Mouse (Mus musculus): Measurements from ENCODE around the gene Rab11fip3. TPM values are rescaled to one million over a fixed set of nuclear protein-coding genes. Genes with fewer than 3 reads are reported as not detected.

The Rab11fip3 gene
- polyA plus RNA-seq, 1 experiment from 2014 or later = 18.3 TPM

DNA sequence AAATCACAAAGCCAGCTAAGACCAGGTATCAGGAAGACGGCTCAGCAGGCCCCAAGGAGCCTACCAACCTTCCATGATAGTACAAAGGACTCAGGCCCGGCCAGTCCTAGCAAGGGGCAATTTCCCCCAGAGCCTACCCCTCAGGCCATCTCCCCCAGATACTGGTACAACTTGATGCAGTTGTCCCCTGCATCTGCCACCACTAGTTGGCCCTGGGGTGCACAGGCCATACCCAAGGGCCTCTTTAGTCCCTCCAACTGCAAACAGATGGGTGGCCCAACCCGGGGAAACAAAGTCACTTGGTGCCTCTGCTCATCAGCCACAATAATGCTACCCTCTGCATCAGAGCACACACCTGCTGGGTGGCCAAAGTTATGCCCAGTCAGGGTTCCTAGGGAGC, 126.1 kb downstream of the Rab11fip3 start:
- 92% methylated on average over 3 of the region's 3 CpGs for WGBS

DNA sequence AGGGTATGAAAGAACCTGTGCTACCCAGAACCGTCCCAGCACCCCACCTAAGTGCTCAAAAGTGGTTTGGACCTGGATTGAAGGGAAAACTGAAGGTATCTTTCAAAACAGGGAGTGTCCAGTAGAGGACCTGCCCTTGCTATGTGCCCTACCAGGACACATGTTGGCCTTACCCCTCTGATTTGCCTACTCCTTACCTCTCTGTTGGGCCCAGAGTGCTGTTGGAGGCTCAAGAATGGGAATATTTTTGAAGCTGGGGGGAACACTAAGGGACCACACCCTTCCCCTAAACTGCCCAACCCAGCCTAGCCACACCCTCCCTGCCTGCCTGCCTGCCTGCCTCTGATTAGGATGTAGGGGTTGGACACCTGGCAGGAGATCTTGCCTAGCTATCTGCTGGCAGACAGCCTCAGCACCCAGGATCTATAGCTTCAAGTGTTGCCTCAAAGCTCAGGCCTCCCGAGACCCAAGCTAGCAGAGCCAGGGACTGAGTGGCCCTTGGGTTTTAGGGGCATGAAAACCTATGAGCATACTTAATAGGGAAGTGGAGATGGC, 126.7 kb downstream of the Rab11fip3 start:
- no peaks in the 10 kb centered on the region for H3K27me3 ChIP-seq
- no peak overlapping the region for H3K9ac ChIP-seq
- H3K27ac ChIP-seq (replicated peaks) = peak overlapping the region; percentile 88; the same call in 1 of the 2 replicates
- H3K36me3 ChIP-seq = no peaks in the 10 kb centered on the region
- 77% methylated on average over 2 of the region's 2 CpGs for WGBS
- H3K4me2 ChIP-seq (replicated peaks) = peak overlapping the region; percentile 62
- ATAC-seq (ENCODE audit: insufficient number of reproducible peaks, low FRiP score, low TSS enrichment, low read depth) = no peak
- H3K4me1 ChIP-seq = peaks cover 23% of the 10 kb centered on the region
- no peak overlapping the region for H3K4me3 ChIP-seq (replicated peaks)
- no peaks in the 10 kb centered on the region for H3K9me3 ChIP-seq (replicated peaks)

More for the DNA sequence above, 126.1 kb downstream of the Rab11fip3 start:
- no peak overlapping the region for H3K27ac ChIP-seq (replicated peaks)
- no peak for ATAC-seq (ENCODE audit: insufficient number of reproducible peaks, low FRiP score, low TSS enrichment, low read depth)
- no peaks in the 10 kb centered on the region for H3K9me3 ChIP-seq (replicated peaks)
- no peak overlapping the region for H3K9ac ChIP-seq
- H3K36me3 ChIP-seq = no peaks in the 10 kb centered on the region
- H3K27me3 ChIP-seq = no peaks in the 10 kb centered on the region
- no peak overlapping the region for H3K4me3 ChIP-seq (replicated peaks)
- H3K4me2 ChIP-seq (replicated peaks) = no peak overlapping the region
- peaks cover 23% of the 10 kb centered on the region for H3K4me1 ChIP-seq

DNA sequence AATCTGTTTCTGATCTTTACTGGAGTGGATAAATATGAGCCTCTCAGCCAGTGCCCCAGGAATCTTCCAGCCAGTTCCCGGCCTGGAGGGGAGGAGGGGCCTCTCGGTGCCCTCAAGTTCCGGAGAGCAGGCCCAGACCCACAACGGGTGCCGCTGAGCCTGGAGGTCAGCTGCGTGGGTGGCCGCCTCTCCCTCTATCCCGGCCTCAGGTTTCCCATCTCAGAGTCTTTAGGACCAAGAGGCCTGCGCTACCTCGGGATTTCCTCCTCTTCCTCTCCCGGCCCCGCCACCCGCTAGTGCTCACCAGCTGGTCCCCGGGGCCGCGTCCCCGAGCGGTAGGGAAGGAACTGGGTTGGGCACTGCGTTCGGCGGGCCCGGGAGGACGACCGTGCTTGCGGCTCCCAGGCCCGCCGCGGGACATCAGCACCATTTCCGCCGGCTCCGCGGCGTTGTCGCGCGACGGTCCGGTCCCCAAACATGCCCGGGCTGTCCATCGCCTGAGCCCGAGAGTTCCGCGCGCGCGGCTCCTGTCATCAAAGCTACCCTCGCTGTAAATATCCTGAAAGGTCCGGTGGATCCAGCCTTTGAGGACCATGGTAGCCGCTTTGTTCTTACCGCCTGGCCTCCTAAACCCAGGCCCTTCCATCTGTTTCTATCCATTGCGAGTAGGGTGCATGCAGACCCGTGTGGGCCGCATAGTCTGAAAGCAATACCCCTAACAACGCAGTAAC, 127.7 kb downstream of the Rab11fip3 start:
- ATAC-seq (ENCODE audit: insufficient number of reproducible peaks, low FRiP score, low TSS enrichment, low read depth) = peak; percentile 31; the same call in 1 of the 2 replicates
- Histone ChIP-seq H3K4me3 (replicated peaks) (peak overlapping the region; percentile 85), H3K4me1 (peaks cover 23% of the 10 kb centered on the region), H3K27ac (replicated peaks) (peak overlapping the region; percentile 88), H3K9ac (peak overlapping the region; percentile 90), H3K27me3 (no peaks in the 10 kb centered on the region), H3K9me3 (replicated peaks) (no peaks in the 10 kb centered on the region), H3K4me2 (replicated peaks) (peak overlapping the region; percentile 62), H3K36me3 (peaks cover 10% of the 10 kb centered on the region; the same call in 1 of the 2 replicates)
- 3% methylated on average over 53 of the region's 54 CpGs for WGBS

Other genes with a start within 250 kb of the Rab11fip3 start
- gene Wdr24, start 245.9 kb downstream of the Rab11fip3 start, polyA plus RNA-seq (2015; fragmentation: Nextera tagmentation; extraction: Ambion mirVana) = 24.7 and 27.1 TPM in 2 replicates
- 44.9 and 46.2 TPM in 2 replicates for gene Jmjd8, start 240.7 kb downstream of the Rab11fip3 start, polyA plus RNA-seq (2015; fragmentation: Nextera tagmentation; extraction: Ambion mirVana)
- gene Stub1, start 236.2 kb downstream of the Rab11fip3 start, polyA plus RNA-seq (2015; fragmentation: Nextera tagmentation; extraction: Ambion mirVana) = 343 and 364 TPM in 2 replicates
- 2.7 and 3.2 TPM in 2 replicates for gene Rhbdl1, start 232.3 kb downstream of the Rab11fip3 start, polyA plus RNA-seq (2015; fragmentation: Nextera tagmentation; extraction: Ambion mirVana)
- gene Gm20683, start 227.8 kb downstream of the Rab11fip3 start, polyA plus RNA-seq (2015; fragmentation: Nextera tagmentation; extraction: Ambion mirVana) = 2.5 and 3.5 TPM in 2 replicates
- 24.5 and 25.8 TPM in 2 replicates for gene Rhot2, start 224.7 kb downstream of the Rab11fip3 start, polyA plus RNA-seq (2015; fragmentation: Nextera tagmentation; extraction: Ambion mirVana)
- gene Wdr90, start 208.1 kb downstream of the Rab11fip3 start, polyA plus RNA-seq (2015; fragmentation: Nextera tagmentation; extraction: Ambion mirVana) = 21.5 and 32.1 TPM in 2 replicates
- 13.4 and 15.7 TPM in 2 replicates for gene Mcrip2, start 200.8 kb downstream of the Rab11fip3 start, polyA plus RNA-seq (2015; fragmentation: Nextera tagmentation; extraction: Ambion mirVana)
- 49.6 and 51.8 TPM in 2 replicates for gene Mettl26, start 194.5 kb downstream of the Rab11fip3 start, polyA plus RNA-seq (2015; fragmentation: Nextera tagmentation; extraction: Ambion mirVana)
- 0.62 and 0.83 TPM in 2 replicates for gene Wfikkn1, start 188.7 kb downstream of the Rab11fip3 start, polyA plus RNA-seq (2015; fragmentation: Nextera tagmentation; extraction: Ambion mirVana)
- 35.8 and 38.9 TPM in 2 replicates for gene Rab40c, start 149.8 kb downstream of the Rab11fip3 start, polyA plus RNA-seq (2015; fragmentation: Nextera tagmentation; extraction: Ambion mirVana)
- gene Pigq, start 124.6 kb downstream of the Rab11fip3 start, polyA plus RNA-seq (2015; fragmentation: Nextera tagmentation; extraction: Ambion mirVana) = 51.1 and 58.4 TPM in 2 replicates
- gene Nhlrc4, start 124.6 kb downstream of the Rab11fip3 start, polyA plus RNA-seq (2015; fragmentation: Nextera tagmentation; extraction: Ambion mirVana) = 2.7 and 5.8 TPM in 2 replicates
- 0.24 and 0.28 TPM in 2 replicates for gene A930017K11Rik, start 117.0 kb downstream of the Rab11fip3 start, polyA plus RNA-seq (2015; fragmentation: Nextera tagmentation; extraction: Ambion mirVana)
- gene Capn15, start 83.8 kb downstream of the Rab11fip3 start, polyA plus RNA-seq (2015; fragmentation: Nextera tagmentation; extraction: Ambion mirVana) = 24.5 and 29.8 TPM in 2 replicates
- gene Decr2, start 20.8 kb upstream of the Rab11fip3 start, polyA plus RNA-seq (2015; fragmentation: Nextera tagmentation; extraction: Ambion mirVana) = 39.7 and 42.6 TPM in 2 replicates
- gene Nme4, start 26.0 kb upstream of the Rab11fip3 start, polyA plus RNA-seq (2015; fragmentation: Nextera tagmentation; extraction: Ambion mirVana) = 87.1 and 98.8 TPM in 2 replicates
- 2.9 and 3.5 TPM in 2 replicates for gene Tmem8, start 43.7 kb upstream of the Rab11fip3 start, polyA plus RNA-seq (2015; fragmentation: Nextera tagmentation; extraction: Ambion mirVana)
- gene Mrpl28, start 53.9 kb upstream of the Rab11fip3 start, polyA plus RNA-seq (2015; fragmentation: Nextera tagmentation; extraction: Ambion mirVana) = 190 and 191 TPM in 2 replicates
- 12.7 and 15.8 TPM in 2 replicates for gene Axin1, start 69.1 kb upstream of the Rab11fip3 start, polyA plus RNA-seq (2015; fragmentation: Nextera tagmentation; extraction: Ambion mirVana)
- gene Pdia2, start 129.5 kb upstream of the Rab11fip3 start, polyA plus RNA-seq (2015; fragmentation: Nextera tagmentation; extraction: Ambion mirVana) = 0.67 and 0.88 TPM in 2 replicates
- 14.8 and 19.8 TPM in 2 replicates for gene Rgs11, start 133.4 kb upstream of the Rab11fip3 start, polyA plus RNA-seq (2015; fragmentation: Nextera tagmentation; extraction: Ambion mirVana)
- 30.5 and 36.6 TPM in 2 replicates for gene Arhgdig, start 138.2 kb upstream of the Rab11fip3 start, polyA plus RNA-seq (2015; fragmentation: Nextera tagmentation; extraction: Ambion mirVana)
- 50.8 and 56.2 TPM in 2 replicates for gene Fam234a, start 174.7 kb upstream of the Rab11fip3 start, polyA plus RNA-seq (2015; fragmentation: Nextera tagmentation; extraction: Ambion mirVana)
- 99.6 and 111 TPM in 2 replicates for gene Luc7l, start 183.3 kb upstream of the Rab11fip3 start, polyA plus RNA-seq (2015; fragmentation: Nextera tagmentation; extraction: Ambion mirVana)